Mouse (Mus musculus): Measurements from ENCODE around the gene 2410015M20Rik. TPM values are rescaled to one million over a fixed set of nuclear protein-coding genes. Genes with fewer than 3 reads are reported as not detected.

Gene 2410015M20Rik
- total RNA-seq, 4 experiments from 2014 or later: 147 to 180 (median 158) TPM

GRCm38 (mm10) chr17:56572939-56573338, 36.6 kb downstream of the 2410015M20Rik start:
- DNase-seq (ENCODE audit: low spot score in 2 of 2): no peak

GRCm38 (mm10) chr17:56572154-56572553, 37.4 kb downstream of the 2410015M20Rik start:
- no peak for DNase-seq (ENCODE audit: low spot score in 2 of 2)

DNA sequence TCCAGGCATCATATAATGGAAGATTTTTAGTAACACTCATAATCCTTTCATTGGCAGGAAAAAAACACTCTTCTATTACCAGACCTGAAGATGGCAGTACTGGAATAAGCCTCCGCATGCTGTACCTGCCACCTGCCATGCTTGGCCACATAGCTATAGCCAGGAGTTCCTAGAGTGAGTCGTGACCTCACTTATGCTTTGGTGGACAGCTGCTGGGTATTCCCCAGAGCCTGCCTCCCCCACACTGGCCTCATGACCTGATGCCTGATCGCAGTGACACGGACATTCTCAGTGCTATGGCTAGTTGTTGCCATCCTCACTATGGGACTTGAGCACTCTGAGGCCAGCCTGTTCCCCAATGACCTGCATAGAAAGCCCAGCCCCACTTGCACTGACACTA, 39.3 kb downstream of the 2410015M20Rik start:
- no peak for DNase-seq (ENCODE audit: low spot score in 2 of 2)

- no peak for DNase-seq (ENCODE audit: low spot score in 2 of 2)
Measured at GRCm38 (mm10) chr17:56567370-56567769, 42.2 kb downstream of the 2410015M20Rik start.

DNA sequence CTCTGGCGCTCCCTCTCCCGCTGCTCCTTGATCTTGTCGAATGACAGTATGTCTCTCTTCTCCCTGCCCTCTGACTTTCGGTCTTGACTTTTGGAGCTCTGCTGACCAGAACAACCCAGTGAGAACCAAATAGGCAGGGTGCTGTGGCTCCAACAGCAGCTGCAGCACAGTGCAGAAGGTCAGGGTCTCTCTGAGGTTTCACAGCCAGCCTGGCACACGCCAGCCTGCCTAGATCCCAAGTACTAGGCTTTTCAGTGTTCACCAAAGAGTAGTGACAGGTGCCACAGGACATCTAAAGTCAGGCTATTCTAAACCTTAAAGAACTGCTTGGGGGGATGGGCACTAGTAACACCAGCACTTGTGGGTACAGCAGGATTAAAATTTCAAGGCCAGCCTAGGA, 42.7 kb downstream of the 2410015M20Rik start:
- no peak for DNase-seq (ENCODE audit: low spot score in 2 of 2)

GRCm38 (mm10) chr17:56566293-56566692, 43.3 kb downstream of the 2410015M20Rik start:
- DNase-seq (ENCODE audit: low spot score in 2 of 2): no peak

DNA sequence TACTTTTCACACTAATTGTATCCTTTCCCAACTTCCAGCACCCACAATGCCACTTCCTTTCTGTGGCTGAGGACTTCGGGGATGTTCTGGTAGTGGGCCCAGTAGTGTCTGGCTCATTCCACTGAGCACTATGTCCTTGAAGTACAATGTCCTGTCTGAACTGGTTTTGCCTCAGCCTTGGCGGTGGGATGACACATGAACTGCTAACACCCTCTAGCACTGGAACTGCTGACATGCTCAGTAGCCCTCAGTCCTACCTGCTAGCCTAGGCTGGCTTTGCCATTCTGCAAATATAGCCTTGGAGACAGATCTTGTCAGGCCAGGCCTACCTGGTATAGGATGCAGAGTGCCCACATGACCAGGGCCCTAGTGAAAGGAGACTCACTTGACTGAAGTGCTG, 47.7 kb downstream of the 2410015M20Rik start:
- DNase-seq (ENCODE audit: low spot score in 2 of 2): no peak

DNA sequence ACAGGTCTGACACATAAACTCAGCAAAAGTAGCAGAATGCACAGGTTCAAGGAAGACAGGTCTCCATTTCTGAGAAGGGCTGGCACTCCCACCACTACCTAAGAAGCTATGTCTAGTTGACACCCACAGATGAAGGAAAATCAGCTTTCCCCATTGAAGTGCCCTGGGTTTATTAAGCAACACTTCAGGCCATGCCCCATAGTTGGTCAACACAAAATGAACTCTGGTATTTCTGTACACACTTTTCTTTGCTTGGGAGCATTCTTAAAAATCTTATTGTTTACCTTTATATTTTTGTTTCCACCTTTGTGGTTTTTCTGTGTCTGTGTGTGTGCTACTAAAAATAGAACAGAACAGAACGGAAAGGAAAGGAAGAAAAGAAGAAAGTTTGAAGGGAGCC, 49.4 kb downstream of the 2410015M20Rik start:
- no peak for DNase-seq (ENCODE audit: low spot score in 2 of 2)

GRCm38 (mm10) chr17:56559386-56559785, 50.2 kb downstream of the 2410015M20Rik start:
- DNase-seq (ENCODE audit: low spot score in 2 of 2): no peak

GRCm38 (mm10) chr17:56558448-56558847, 51.1 kb downstream of the 2410015M20Rik start:
- DNase-seq (ENCODE audit: low spot score in 2 of 2): peak in 1 of 2 experiments; percentile 57

Other genes with a start within 250 kb of the 2410015M20Rik start
- 100 to 1,000 TPM; 559 to 588 (median 565) TPM for gene Ptprs, start 133.3 kb downstream of the 2410015M20Rik start, total RNA-seq (2022)
- gene Znrf4, start 97.3 kb downstream of the 2410015M20Rik start, total RNA-seq (2022): not detected
- 1 to 10 TPM; 1.1 to 1.8 (median 1.4) TPM for gene Gm20219, start 55.4 kb downstream of the 2410015M20Rik start, total RNA-seq (2022)
- 100 to 1,000 TPM; 102 to 133 (median 112) TPM for gene Safb2, start 25.2 kb downstream of the 2410015M20Rik start, total RNA-seq (2022)
- 100 to 1,000 TPM; 131 to 154 (median 146) TPM for gene Safb, start 24.9 kb downstream of the 2410015M20Rik start, total RNA-seq (2022)
- gene Rpl36, start 3.6 kb upstream of the 2410015M20Rik start, total RNA-seq (2022): 100 to 1,000 TPM; 351 to 461 (median 392) TPM
- 10 to 100 TPM; 52.3 to 61.3 (median 59.0) TPM for gene Lonp1, start 17.1 kb upstream of the 2410015M20Rik start, total RNA-seq (2022)
- gene Catsperd, start 18.4 kb upstream of the 2410015M20Rik start, total RNA-seq (2022): 1 to 10 TPM in 2 of 4 experiments, under 1 TPM in 2; 0.79 to 1.7 (median 1.0) TPM
- gene Ranbp3, start 63.5 kb upstream of the 2410015M20Rik start, total RNA-seq (2022): 10 to 100 TPM; 85.9 to 91.2 (median 88.2) TPM
- 100 to 1,000 TPM; 185 to 224 (median 208) TPM for gene Ndufa11, start 108.0 kb upstream of the 2410015M20Rik start, total RNA-seq (2022)
- gene Vmac, start 108.3 kb upstream of the 2410015M20Rik start, total RNA-seq (2022): 10 to 100 TPM; 10.4 to 15.7 (median 13.8) TPM
- 1 to 10 TPM; 4.0 to 4.5 (median 4.2) TPM for gene Nrtn, start 147.8 kb upstream of the 2410015M20Rik start, total RNA-seq (2022)
- gene Dus3l, start 155.0 kb upstream of the 2410015M20Rik start, total RNA-seq (2022): 10 to 100 TPM; 60.1 to 66.1 (median 60.8) TPM
- gene Prr22, start 160.5 kb upstream of the 2410015M20Rik start, total RNA-seq (2022): 1 to 10 TPM in 2 of 4 experiments, under 1 TPM in 2; 0.78 to 1.2 (median 0.99) TPM
- gene Rfx2, start 221.2 kb upstream of the 2410015M20Rik start, total RNA-seq (2022): 1 to 10 TPM; 2.1 to 4.1 (median 3.1) TPM